Mouse (Mus musculus): ENCODE data around the gene Vapb. TPM values are rescaled to one million over a fixed set of nuclear protein-coding genes. Genes with fewer than 3 reads are reported as not detected.
"Not testable (repeated sequence)": the region's sequence is repeated elsewhere in the genome, so short reads cannot be mapped to it uniquely, and the experiment has no call there.

Vapb gene
- total RNA-seq (2022) = 100 to 1,000 TPM; 111 to 134 (median 121) TPM

DNA sequence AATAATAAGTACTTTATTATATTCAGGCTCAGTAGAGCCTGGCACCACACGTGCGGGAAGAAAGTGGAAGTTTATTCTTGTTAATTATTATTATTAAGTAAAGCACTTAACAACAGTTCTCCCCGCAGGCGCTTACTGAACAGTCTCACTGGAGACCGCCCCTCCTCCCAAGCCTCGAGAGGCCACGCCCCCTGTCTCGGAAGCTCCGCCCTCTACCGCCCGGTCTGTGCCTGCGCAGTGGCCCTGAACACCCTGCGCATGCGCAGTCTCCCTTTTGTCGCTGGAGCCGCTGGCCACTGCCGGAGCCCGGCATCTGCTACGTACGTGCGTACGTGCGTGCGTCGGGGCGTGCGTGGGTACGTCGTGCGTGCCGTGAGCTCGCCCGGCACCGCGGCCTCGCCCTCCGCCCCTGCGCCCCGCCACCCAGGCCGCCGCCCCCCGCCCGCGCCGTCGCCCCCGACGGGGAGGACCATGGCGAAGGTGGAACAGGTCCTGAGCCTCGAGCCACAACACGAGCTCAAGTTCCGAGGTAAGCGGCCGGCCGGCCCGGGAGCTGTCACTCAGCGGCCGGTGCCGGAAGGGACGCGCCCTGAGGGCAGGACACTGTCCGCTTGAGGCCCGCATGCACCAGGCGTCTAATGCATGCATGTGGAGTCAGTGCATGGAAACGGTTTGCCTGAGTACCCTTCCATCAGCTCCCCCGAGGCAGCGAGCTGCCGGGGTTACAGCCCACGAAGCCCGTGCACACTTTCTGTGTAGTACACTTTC is at the start of gene Vapb:
TSS of gene Vapb (plus strand) at position 290 of the 768 bp plus-strand sequence.
- peak; percentile 98 to 99 for DNase-seq (ENCODE audit: low spot score in 2 of 2)

DNA sequence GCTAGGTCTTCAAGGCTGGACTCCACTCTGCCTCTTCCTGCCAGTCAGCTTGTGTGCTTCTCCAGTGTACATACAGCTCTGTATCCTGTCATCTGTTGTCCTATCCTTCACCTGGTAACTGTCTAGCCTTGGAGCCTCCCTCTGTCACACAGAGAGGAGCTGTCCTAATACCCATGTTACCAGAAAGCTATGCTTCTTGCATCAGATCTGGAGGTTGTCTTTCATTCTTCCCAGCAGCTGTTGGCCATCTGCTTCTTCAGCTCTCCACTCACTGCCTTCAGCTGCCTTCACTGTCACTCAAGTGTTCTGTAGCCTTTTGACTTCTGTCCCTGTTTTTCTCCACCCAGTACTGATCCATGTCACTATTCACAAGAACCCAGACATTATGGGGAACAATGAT is 47.5 kb upstream of the Vapb start:
- DNase-seq (ENCODE audit: low spot score in 2 of 2) = no peak

DNA sequence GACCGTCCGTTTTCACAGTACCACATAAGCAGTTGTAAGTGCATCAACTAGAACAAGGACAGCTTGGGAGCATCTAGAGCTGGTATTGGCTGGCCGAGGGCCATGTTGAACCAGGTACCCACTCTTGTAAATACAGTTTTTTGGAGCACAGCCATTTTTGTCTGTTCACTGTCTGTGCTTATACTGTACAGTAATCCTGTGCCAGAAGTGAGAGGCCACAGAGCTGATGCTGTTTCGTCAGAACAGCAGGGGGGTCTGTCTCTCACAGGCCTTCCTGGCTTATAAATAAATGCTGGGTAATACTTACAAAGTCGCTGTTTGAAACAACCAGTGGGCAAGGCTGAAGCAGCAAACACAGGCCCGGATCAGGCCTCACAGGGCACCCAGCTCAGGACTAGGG is 45.6 kb upstream of the Vapb start:
- DNase-seq (ENCODE audit: low spot score in 2 of 2) = no peak

DNA sequence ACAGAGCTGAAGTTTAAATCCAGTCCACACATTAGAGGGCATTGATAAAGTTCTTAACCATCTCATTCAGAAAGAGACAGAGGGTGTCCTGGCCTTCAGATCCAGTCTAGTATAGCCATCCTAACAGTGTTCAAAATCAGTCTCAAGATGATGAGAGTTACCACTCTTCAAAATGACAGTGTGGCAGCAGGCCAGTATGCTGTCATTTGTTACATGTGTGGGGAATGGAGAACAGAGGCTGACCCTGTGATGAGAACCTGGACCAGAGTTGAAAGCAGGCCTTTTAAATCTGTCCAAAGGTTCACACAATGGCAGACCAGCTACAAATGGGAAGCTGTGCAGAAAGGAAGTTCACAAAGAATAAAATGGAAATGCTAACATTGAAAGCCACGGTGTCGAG is 44.6 kb upstream of the Vapb start:
- DNase-seq (ENCODE audit: low spot score in 2 of 2) = no peak

DNA sequence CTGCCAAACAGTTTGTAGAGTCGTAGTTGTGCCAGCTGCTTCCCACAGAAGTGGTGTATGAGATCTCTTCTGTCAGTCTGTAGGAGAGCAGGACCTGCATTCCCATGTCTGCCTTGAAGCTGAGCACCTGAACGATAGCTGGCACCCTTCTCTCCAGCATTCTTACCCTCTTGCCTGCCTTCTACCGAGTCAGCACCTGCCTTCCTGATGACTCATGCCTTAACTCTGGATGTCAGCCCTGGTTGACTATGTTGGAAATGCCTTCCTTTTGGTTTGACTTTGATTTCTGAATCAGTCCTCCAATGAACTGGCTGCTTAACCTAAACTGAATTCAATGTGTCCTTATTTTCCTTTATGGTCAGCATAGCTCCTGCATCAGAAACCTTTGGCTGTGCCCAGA is 38.5 kb upstream of the Vapb start:
- DNase-seq (ENCODE audit: low spot score in 2 of 2) = no peak

DNA sequence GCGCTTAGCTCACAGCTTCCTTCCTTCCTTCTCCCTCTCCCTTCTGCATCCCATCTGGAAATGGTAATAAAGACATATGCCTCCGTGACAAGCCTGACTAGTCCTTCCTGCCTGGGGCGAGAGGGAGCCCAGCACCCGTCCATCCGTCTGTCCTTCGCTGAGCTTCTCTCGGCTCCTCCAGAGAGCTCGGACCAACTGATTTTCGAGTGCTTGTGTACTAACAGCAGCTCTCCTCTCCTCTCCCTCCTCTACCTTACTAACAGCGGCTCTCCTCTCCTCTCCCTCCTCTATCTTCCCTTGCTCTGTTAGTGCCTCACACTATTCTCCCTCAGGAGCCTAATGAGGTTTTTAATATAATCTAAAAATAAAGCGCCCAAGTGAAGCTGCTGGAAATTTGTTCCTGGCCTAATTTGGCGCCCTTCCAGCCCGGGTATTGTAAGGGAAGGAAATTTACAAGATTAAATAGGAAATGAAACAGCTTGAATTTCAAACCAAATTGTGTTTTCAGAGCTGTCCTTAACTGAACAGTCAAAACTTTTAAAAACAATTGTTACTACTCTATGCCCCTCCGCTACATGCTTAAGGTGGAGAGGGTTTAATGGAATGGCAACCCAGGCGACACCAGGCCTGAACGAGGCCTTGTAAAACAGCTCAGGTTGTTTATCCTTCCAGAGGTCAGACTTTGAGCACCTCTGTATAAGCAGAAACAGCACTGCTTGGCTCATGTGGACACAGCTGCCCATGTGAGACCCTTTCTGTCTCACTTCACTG is 35.0 kb upstream of the Vapb start:
- DNase-seq (ENCODE audit: low spot score in 2 of 2) = peak in 1 of 2 experiments; percentile 18

DNA sequence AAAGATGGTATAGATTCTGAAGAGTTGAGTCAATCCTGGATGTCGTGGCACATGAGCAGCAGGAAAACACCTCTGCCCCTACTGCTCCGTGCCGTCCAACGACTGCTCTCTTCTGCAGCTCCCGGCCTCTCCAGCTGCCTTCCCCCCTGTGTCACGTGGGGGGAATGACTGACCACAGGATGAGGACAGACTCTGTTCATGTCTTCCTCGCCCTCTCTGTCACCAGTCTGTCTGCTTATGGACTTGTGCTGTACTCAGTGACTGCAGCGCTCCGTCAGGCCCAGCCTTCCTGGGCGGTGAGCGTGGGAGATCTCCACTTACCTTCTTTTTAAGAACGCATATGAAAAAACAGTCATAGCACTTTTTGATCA is 34.5 kb upstream of the Vapb start:
- DNase-seq (ENCODE audit: low spot score in 2 of 2) = no peak

DNA sequence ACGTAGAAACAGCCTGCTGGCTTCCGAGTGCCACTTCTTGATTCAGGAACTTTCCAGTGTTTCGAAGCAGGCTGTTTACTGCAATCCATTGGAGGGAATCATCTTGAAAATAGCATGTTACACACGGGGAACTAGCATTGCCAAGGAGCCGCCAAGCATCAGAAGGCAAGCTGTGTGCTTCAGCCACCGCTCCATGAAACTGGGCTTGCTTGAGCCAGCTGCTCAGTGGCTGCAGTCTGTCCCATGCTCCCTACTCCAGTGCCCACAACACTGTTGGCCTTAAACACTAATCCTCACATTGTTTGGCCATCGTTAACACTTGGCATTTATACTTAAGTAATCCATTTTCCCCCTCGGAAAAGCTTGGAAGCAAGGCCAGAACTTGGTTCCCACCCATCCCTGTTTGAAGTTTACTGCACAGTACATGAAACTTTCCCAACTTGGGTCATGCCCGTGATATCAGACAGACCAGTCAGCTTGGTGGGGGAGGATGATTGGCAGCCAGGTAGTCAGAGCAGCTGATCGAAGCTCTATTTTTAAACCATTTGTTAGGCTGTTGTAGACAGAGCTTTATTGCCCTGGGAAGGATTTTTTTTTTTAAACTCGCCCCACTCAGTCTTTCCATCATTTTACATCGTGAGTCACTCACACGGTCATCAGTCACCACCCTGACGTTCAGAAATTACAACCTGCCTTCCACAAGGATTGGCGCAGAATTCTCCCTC is 31.3 kb upstream of the Vapb start:
- no peak for DNase-seq (ENCODE audit: low spot score in 2 of 2)

DNA sequence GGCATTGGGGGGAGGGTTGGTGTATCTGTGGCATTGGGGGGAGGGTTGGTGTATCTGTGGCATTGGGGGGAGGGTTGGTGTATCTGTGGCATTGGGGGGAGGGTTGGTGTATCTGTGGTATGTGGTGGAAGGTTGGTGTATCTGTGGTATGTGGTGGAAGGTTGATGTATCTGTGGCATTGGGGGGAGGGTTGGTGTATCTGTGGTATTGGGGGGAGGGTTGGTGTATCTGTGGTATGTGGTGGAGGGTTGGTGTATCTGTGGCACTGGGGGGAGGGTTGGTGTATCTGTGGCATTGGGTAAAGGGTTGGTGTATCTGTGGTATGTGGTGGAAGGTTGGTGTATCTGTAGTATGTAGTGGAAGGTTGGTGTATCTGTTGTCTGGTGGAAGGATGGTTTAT is 29.7 kb upstream of the Vapb start:
- not testable (repeated sequence) for DNase-seq (ENCODE audit: low spot score in 2 of 2)

DNA sequence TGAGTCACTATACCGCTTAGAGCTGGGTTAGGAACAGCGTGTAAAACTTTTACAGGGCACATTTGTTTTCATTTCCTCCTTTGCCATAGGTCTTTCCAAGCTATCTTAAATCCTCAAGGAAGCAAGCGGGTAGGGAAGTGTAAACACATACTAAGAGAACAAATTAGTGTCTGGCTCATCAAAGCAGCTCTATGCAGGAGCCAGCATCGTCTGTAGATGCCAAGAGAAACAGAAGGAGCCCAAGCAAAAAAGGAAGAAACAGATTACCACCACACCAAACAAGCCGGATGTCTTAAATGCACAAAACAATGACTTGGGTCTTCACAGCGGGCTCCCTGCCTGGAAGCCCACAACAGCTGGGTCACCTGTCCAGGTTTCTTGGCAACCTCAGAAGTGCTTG is 27.1 kb upstream of the Vapb start:
- DNase-seq (ENCODE audit: low spot score in 2 of 2) = no peak

DNA sequence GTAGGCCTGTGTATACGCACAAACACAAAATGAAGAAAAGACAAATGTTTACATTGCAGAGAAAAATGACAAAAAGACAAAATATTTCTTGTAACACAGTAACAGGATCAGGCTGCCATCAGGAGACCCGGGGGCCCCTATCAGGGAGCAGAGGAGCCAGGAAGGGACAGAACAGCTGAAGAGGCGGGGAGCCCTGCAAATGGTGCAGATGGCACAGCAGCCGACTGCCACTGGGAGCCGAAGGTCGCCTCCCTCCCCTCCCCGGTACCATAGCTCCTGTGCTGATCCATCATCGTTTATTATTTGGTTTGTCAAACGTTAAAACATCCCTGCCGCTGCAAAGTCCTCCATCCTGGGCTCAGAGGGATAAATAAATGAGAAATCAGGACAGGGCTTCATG is 24.7 kb upstream of the Vapb start:
- DNase-seq (ENCODE audit: low spot score in 2 of 2) = no peak

DNA sequence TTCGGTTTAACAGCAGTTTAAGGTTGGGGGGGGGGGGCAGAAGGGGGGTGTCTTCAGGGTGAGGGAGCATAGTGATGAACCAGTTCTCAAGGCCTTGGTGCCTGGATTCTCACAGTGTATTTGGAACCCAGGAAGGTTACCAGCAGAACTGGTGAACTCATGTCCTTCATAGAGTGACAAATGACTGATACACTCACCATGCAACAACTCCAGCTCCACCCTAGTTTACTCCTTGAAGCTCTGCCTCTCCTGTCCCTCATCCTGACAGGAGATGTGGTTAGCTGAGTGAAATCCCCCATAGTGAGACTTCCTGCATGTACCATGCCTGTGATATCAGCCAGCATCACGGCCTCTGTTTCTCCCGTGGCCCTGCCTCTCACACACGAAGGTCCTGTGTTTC is 24.1 kb upstream of the Vapb start:
- DNase-seq (ENCODE audit: low spot score in 2 of 2) = no peak

DNA sequence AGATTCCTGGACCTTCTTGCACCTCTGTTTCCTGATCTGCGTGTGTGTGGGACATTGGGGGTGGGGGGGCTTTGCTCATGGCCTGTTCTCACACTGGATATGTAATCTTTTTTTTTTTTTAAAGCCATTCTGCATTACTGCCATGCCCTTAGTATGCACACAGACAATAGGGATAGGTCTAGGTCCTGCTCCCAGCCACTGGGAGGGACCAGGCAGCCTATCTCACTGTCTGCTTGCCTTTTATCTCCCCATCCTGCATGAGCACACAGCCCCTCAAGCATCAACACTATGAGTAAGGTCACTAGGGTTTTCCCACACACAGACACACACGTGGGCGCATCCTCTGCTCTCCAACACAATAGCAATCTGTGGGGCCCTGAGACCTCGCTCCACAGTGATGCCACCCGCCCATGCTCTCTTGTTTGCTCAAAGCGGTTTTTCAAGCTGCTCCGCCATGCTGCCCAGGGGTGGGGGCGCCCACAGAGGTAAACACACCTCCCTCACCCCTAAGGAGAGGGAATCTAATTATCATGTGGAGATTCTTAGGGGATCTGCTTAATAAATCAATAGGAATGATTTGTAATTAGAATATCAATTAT is 22.6 kb upstream of the Vapb start:
- no peak for DNase-seq (ENCODE audit: low spot score in 2 of 2)

DNA sequence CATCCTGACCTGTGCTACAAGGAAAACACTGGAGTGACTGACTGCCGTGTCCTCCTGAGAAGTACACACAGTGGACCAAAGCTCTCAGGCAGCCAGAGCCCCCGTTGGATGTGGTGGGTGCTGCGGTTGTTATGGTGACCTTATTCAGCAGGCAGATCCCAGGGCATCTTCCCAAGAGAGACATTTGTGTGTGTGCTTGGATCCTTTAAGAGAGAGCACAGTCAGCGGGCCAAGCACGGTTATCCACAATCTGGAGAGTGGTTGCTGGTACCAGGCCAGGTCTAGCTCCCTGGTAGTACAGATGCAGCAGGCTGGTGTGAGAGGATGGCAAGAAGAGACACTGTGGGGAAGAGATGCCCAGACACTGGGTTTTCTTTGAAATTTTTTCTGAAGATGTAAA is 20.3 kb upstream of the Vapb start:
- no peak for DNase-seq (ENCODE audit: low spot score in 2 of 2)

DNA sequence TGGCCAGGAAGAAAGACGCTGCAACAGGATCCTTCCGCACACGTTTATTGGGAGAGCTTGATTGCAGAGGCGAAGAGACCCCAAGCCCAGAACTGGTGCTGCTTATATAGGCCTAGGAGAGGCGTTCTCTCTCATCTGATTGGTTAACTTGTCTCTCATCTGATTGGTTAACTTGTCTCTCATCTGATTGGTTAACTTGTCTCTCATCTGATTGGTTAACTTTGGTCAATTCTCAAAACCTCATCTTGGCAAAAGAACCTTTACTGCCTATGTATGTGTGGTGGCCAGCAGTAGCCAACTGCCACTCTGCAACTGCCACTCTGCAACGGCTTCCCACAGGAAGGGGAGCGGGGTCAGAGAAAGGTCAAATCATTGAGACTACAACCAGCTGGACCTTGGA is 18.2 kb upstream of the Vapb start, which contains the start of gene 1700010B08Rik:
TSS of gene 1700010B08Rik (plus strand) at position 301 of the 400 bp plus-strand sequence.
- not testable (repeated sequence) for DNase-seq (ENCODE audit: low spot score in 2 of 2)

DNA sequence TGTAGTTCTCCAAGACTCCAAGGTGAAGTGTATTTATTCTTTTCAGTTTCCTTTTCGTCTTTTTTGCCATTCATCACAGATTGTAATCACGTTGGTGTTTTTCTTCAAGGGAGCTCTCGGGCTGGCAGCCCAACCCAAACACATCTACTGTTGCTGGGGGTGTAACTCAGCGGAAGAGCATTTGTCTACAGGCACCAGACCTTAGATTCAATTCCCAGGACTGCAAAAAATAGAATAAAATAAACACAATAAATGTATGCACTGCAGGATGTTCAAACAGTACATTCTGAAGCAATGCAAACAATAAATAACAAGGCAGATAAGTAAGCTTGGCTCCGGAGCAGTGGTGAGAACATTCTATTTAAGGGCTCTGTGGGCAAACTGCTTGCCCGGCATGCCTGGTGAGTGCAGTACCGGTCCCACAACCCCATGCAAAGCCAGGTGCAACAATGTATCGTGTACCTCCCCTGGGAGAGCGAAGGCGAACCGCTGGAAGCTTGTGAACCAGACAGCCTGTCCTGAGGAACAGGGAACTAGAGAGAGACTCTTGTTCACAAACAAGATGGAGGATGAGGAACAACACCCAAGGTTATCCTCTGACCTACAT is 15.0 kb upstream of the Vapb start:
- DNase-seq (ENCODE audit: low spot score in 2 of 2) = no peak

DNA sequence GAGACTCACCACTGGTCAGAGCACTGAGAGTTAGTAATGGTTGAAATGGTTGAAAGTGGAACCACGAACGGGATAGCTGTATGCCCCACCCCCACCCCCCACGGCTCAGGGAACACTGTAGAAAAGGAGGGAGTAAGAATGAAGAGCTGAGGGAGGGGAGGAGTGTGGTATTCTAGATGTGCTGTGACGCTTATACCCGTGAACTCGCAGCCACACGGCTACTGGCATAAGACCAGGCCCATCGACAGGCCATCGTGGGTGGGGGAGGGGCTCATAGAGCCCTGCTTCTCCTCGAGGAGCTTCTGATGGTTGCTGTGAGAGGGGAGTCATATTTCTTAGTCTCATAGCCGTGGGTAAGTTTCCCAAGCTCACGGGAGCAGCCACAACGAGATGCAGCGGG is 12.9 kb upstream of the Vapb start:
- no peak for DNase-seq (ENCODE audit: low spot score in 2 of 2)

DNA sequence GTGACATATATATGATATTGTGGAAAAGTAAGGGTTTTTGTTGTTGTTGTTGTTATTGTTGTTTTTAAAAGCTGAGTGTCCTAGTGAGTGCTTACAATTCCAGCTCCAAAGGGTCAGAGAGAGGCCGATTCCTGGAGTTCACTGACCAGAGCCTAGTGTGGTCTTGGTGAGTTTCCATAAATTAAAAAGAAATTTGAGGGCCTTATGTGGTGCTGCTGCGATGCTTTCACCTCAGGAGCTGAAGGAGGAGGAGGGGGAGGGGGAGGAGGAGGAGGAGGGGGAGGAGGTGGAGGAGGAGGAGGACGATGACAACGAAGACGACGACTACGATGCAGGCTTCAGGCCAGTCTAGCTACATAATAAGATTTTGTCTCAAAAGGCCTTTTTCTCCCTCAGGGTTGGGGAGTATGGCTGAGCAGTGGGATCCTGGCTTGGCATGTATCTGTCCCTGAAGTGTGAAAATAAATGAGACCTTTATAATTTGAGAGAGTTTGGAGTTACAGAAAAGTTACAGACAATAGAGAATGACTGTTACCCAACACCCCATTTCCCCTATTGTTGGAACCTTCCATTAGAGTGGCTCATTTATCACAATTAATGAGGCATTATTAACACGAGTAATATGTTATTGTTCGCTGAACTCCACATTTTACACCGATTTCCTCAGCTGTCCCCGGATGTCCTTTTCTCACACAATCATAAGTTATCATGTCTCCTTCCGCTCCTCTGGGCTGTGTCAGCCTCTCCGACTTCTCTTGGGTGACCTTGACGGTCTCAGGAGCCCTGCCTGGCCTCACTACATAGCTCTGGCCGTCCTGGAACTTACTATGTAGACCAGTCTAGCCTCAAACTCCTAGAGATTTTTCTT is 12.1 kb upstream of the Vapb start:
- DNase-seq (ENCODE audit: low spot score in 2 of 2) = no peak

DNA sequence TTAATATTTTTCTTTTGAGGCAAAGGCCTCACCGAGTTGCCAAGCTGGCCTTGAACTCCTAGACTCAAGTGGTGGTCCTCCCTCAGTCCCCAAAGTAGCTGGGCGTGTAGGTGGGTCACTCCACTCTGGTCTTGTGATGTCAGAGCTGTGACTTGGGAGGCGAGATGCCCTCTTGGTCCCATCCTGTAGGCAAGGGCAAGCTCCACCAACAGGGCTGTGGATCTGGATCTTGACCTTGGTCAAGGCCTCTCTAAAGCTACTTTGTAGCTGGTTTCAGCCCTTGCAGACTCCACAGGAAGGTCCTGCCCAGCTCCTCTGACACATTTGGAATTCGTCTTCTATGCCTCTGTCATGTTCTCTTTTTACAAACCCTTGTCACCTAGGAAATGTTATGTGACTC is 11.5 kb upstream of the Vapb start:
- DNase-seq (ENCODE audit: low spot score in 2 of 2) = no peak

DNA sequence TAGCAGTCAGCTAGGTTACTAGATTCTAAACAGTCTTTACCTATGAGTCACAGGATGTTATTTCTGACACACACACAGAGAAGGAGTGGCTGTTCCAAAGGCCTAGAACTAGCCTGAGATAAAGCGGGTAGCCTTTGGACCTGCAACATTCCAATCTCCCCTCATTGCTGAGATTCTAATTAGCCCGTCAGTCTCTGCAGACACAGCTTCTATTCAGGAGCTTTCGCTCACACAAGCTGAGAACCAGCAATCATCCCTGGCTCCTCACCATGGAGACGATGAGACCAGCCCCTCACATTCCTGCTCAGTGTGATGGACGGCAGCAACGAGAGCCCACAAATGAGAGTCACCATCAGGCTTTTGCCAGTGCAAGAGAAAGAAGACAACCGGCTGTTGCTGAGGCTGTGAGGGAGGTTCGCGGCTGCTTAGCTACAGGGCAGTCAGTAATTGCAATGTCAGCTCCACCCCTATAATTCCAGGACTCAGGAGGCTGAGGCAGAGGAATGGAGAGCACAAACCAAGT is 6.8 kb upstream of the Vapb start:
- peak; percentile 21 to 35 for DNase-seq (ENCODE audit: low spot score in 2 of 2)

Measured in layer of hippocampus, adult 8-10 months (tissue).